9 mouse cellular contexts compared by ENCODE assay signal in the genomic region with DNA sequence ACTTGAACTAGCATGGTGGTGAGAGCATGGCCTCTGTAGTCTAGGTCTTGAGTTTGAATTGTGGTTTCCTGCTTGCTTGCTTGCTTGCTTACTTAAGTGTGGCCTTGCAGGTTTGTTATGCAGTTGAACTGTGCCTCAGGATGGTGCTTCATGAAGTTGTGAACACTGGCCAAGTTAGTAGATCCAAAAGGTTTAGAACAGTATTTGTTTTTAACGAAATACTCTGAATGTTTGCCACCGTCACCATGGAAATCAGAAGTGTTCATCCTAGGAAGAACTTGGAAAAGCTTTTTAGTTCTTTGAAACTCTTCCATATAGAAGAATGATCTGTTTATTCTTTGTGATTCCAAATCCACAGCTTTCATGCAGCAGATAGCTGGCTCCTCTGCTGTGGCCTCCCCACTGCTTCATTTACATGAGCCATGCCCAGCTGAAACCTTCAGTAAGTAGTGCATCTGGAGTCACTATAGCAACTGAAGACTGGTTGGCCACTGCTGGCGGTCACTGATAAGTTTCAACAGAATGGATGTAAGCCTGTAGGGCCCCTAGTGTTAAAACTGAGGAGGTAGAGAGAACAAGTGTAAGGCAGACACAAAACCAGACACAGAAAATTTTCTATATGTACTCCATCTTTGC. TPM values are rescaled to one million over a fixed set of nuclear protein-coding genes. Genes with fewer than 3 reads are reported as not detected.
DNase-seq lines count a peak whose midpoint lies in the region; ATAC-seq lines count a peak whose summit lies in the region.
"Had no signal": no experiment of that assay in that cellular context is flagged by ENCODE, and none has a peak within 500 bp of the region (broad histone marks: within the 10 kb centered on the region; RNA-seq: fewer than 3 reads in every experiment).

No protein-coding gene starts in this region.

- no peak overlapping the region for H3K4me3 ChIP-seq in heart, embryonic 12.5 days
- H3K4me3 ChIP-seq in forebrain, embryonic 12.5 days (replicated peaks): no peak overlapping the region
- H3K4me3 ChIP-seq: midbrain, embryonic 12.5 days had no signal

- no peak overlapping the region for H3K27ac ChIP-seq in heart, embryonic 12.5 days (ENCODE audit: poor library complexity, severe bottlenecking)
- no peak overlapping the region for H3K27ac ChIP-seq in forebrain, embryonic 12.5 days
- H3K27ac ChIP-seq: midbrain, embryonic 12.5 days had no signal

- peak; percentile 72; the same call in 1 of the 2 replicates for ATAC-seq in heart, embryonic 12.5 days (ENCODE audit: insufficient number of reproducible peaks, low FRiP score)
- ATAC-seq in forebrain, embryonic 12.5 days (ENCODE audit: low FRiP score): no peak

- no peak overlapping the region for H3K9ac ChIP-seq in heart, embryonic 12.5 days
- H3K9ac ChIP-seq in forebrain, embryonic 12.5 days: no peak overlapping the region
- H3K9ac ChIP-seq: midbrain, embryonic 12.5 days had no signal

- peaks cover 13% of the 10 kb centered on the region for H3K4me1 ChIP-seq in heart, embryonic 12.5 days (replicated peaks)
- no peaks in the 10 kb centered on the region for H3K4me1 ChIP-seq in forebrain, embryonic 12.5 days
- H3K4me1 ChIP-seq: midbrain, embryonic 12.5 days had no signal

- H3K9me3 ChIP-seq in heart, embryonic 12.5 days (replicated peaks): no peaks in the 10 kb centered on the region
- peaks cover 9% of the 10 kb centered on the region; the same call in 1 of the 2 replicates for H3K9me3 ChIP-seq in forebrain, embryonic 12.5 days
- H3K9me3 ChIP-seq: midbrain, embryonic 12.5 days had no signal

- peaks cover 71% of the 10 kb centered on the region for H3K36me3 ChIP-seq in heart, embryonic 12.5 days
- peaks cover 82% of the 10 kb centered on the region for H3K36me3 ChIP-seq in forebrain, embryonic 12.5 days (replicated peaks)

- 66% methylated on average over 3 of the region's 3 CpGs for WGBS in heart, embryonic 12.5 days
- 88% methylated on average over 3 of the region's 3 CpGs for WGBS in forebrain, embryonic 12.5 days

- H3K4me2 ChIP-seq in heart, embryonic 12.5 days: no peak overlapping the region
- no peak overlapping the region for H3K4me2 ChIP-seq in forebrain, embryonic 12.5 days
- H3K4me2 ChIP-seq: midbrain, embryonic 12.5 days had no signal

- peak; percentile 91 for DNase-seq in heart, adult 11 months
- no peak for DNase-seq in heart, adult 9 months (ENCODE audit: low spot score in 2 of 2)
- DNase-seq in ZHBTc4 (ENCODE audit: low read depth, low spot score): peak; percentile 31
- DNase-seq in lung, postnatal 25 days (ENCODE audit: low spot score): peak; percentile 30
- no peak for DNase-seq in frontal cortex, postnatal 36 days (ENCODE audit: low spot score in 2 of 2)
- DNase-seq in left cerebral cortex, adult 9 months (ENCODE audit: low spot score in 2 of 2): no peak

- no peaks in the 10 kb centered on the region for H3K27me3 ChIP-seq in heart, embryonic 12.5 days (replicated peaks)
- H3K27me3 ChIP-seq in forebrain, embryonic 12.5 days: no peaks in the 10 kb centered on the region
- H3K27me3 ChIP-seq: midbrain, embryonic 12.5 days had no signal

RNA-seq across cellular contexts. Expression of a gene that starts 28.7 kb away (rescaled TPM):
- 33.3 and 33.5 TPM in 2 replicates for polyA plus RNA-seq in heart, embryonic 12.5 days (2016; fragmentation: Nextera tagmentation; extraction: Ambion mirVana)
- polyA plus RNA-seq in forebrain, embryonic 12.5 days (2016; fragmentation: Nextera tagmentation; extraction: Ambion mirVana): 48.6 and 51.1 TPM in 2 replicates

Comparison
In these comparisons a context has a peak if more than half of its experiments do, and no peak if none do; other contexts are left out.
1. DNase-seq: peak in heart, adult 11 months (single experiment), ZHBTc4 (single experiment) and lung, postnatal 25 days (single experiment); none in heart, adult 9 months (0 of 2), frontal cortex, postnatal 36 days (0 of 2) and left cerebral cortex, adult 9 months (0 of 2).